24 mouse cellular contexts compared by ENCODE assay signal in the genomic region with DNA sequence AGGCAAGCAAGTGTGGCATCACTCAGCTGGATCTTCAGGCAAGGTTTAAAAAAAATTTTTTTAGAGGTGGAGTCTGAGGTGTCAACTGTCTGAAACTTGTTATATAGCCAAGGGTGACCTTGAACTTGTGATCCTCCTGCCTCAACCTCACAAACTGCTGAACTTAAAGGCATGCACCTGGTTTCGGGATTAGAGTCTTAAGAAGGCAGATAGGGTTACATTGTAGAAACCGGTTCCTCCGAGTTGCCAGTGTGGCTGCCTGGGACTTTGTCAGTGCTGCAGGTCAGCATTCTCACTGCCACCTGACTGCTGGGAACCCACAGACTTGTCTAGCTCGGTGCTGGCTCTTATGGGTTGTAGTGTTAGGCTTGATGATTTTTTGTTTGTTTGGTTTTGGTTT. TPM values are rescaled to one million over a fixed set of nuclear protein-coding genes. Genes with fewer than 3 reads are reported as not detected.
A peak's percentile ranks its signal among the peaks of the same experiment; 100 is the strongest.
DNase-seq lines count a peak whose midpoint lies in the region; ATAC-seq lines count a peak whose summit lies in the region.
"Had no signal": no experiment of that assay in that cellular context is flagged by ENCODE, and none has a peak within 500 bp of the region (broad histone marks: within the 10 kb centered on the region; RNA-seq: fewer than 3 reads in every experiment).

No protein-coding gene starts in this region.

- no peak overlapping the region for H3K4me3 ChIP-seq in embryonic facial prominence, embryonic 11.5 days (ENCODE audit: low read depth, low read length)
- H3K4me3 ChIP-seq in embryonic facial prominence, embryonic 10.5 days = no peak overlapping the region
- no peak overlapping the region for H3K4me3 ChIP-seq in midbrain, embryonic 11.5 days (ENCODE audit: low read depth, low read length)
- no peak overlapping the region for H3K4me3 ChIP-seq in midbrain, embryonic 10.5 days
- no peak overlapping the region for H3K4me3 ChIP-seq in ES-E14 (ENCODE audit: insufficient read depth in 1 of 2, low read depth in 1 of 2, low read length in 2 of 2, poor library complexity in 1 of 2, severe bottlenecking in 1 of 2)
- H3K4me3 ChIP-seq in embryonic facial prominence, embryonic 14.5 days (ENCODE audit: low read depth, low read length) = no peak overlapping the region
- H3K4me3 ChIP-seq: embryonic facial prominence, embryonic 13.5 days; forebrain, embryonic 13.5 days; forebrain, embryonic 15.5 days had no signal

- in situ Hi-C loops in ES-E14 (cut with MboI; ENCODE audit: low sequenced_read_pairs in 2 of 2, unreplicated experiment in 2 of 2) = no loop called here

- peak; percentile 35 for DNase-seq in embryonic facial prominence, embryonic 11.5 days (ENCODE audit: low spot score)
- no peak for DNase-seq in embryonic facial prominence, embryonic 10.5 days (ENCODE audit: low spot score)
- peak; percentile 61 for DNase-seq in midbrain, embryonic 11.5 days (ENCODE audit: low spot score, missing footprints)
- DNase-seq in midbrain, embryonic 10.5 days (ENCODE audit: low spot score) = no peak
- no peak for DNase-seq in ES-E14 (ENCODE audit: low read depth, low spot score)
- DNase-seq in embryonic facial prominence, embryonic 14.5 days (ENCODE audit: low spot score) = peak; percentile 52
- no peak for DNase-seq in spleen, adult 12 weeks (ENCODE audit: low spot score)
- DNase-seq in cerebellum, adult 11 months = no peak
- DNase-seq: adrenal gland, adult 8-10 months; adrenal gland, postnatal 14 days; adrenal gland, postnatal 36 days; cerebellum, adult 18-20 months; cerebellum, adult 8-10 months; cerebellum, adult 9-11 months; cerebellum, postnatal 14 days; cerebellum, postnatal 36 days; embryo, embryonic 11 days; forebrain, postnatal 0 days had no signal

- H3K4me2 ChIP-seq in embryonic facial prominence, embryonic 11.5 days (ENCODE audit: low read depth, low read length) = no peak overlapping the region
- no peak overlapping the region for H3K4me2 ChIP-seq in midbrain, embryonic 11.5 days
- H3K4me2 ChIP-seq in embryonic facial prominence, embryonic 14.5 days (ENCODE audit: low read depth, low read length) = no peak overlapping the region
- H3K4me2 ChIP-seq: embryonic facial prominence, embryonic 13.5 days; forebrain, embryonic 13.5 days; forebrain, embryonic 15.5 days had no signal

- 0 out of 2 replicates have a peak, but pooled peaks cover 2% of the 10 kb centered on the region for H3K4me1 ChIP-seq in embryonic facial prominence, embryonic 11.5 days (ENCODE audit: control insufficient read depth, insufficient read depth, low read length)
- peaks cover 19% of the 10 kb centered on the region for H3K4me1 ChIP-seq in embryonic facial prominence, embryonic 10.5 days
- peaks cover 7% of the 10 kb centered on the region for H3K4me1 ChIP-seq in midbrain, embryonic 11.5 days (ENCODE audit: control insufficient read depth, insufficient read depth, low read length)
- peaks cover 12% of the 10 kb centered on the region for H3K4me1 ChIP-seq in midbrain, embryonic 10.5 days
- peaks cover 0 to 18% of the 10 kb centered on the region in 2 experiments for H3K4me1 ChIP-seq in ES-E14 (ENCODE audit: control insufficient read depth in 2 of 2, insufficient read depth in 2 of 2, low read length in 2 of 2, poor library complexity in 1 of 2)
- H3K4me1 ChIP-seq in embryonic facial prominence, embryonic 14.5 days (ENCODE audit: control insufficient read depth, insufficient read depth, low read length) = 0 out of 2 replicates have a peak, but pooled peaks cover 3% of the 10 kb centered on the region

- no peak for ATAC-seq in embryonic facial prominence, embryonic 11.5 days (replicated peaks; ENCODE audit: insufficient number of reproducible peaks, low FRiP score, low TSS enrichment, low read depth)
- ATAC-seq in midbrain, embryonic 11.5 days (ENCODE audit: low FRiP score) = no peak
- peak; percentile 44; the same call in 1 of the 2 replicates for ATAC-seq in embryonic facial prominence, embryonic 14.5 days (ENCODE audit: low read depth)
- ATAC-seq: activated CD4-positive, CD25-positive, alpha-beta regulatory T cell, adult 4 months; forebrain, embryonic 13.5 days; forebrain, embryonic 15.5 days; forebrain, postnatal 0 days had no signal

- no peak overlapping the region for H3K9ac ChIP-seq in embryonic facial prominence, embryonic 11.5 days (replicated peaks; ENCODE audit: low read length)
- H3K9ac ChIP-seq in midbrain, embryonic 11.5 days (ENCODE audit: low read length) = no peak overlapping the region
- no peak overlapping the region for H3K9ac ChIP-seq in ES-E14 (ENCODE audit: insufficient read depth, low read depth, low read length, poor library complexity, severe bottlenecking)
- no peak overlapping the region for H3K9ac ChIP-seq in embryonic facial prominence, embryonic 14.5 days (ENCODE audit: low read depth, low read length)
- H3K9ac ChIP-seq: embryonic facial prominence, embryonic 13.5 days; forebrain, embryonic 13.5 days; forebrain, embryonic 15.5 days; forebrain, postnatal 0 days had no signal

- no peaks in the 10 kb centered on the region for H3K27me3 ChIP-seq in embryonic facial prominence, embryonic 11.5 days (ENCODE audit: control insufficient read depth, insufficient read depth, low read length)
- no peaks in the 10 kb centered on the region for H3K27me3 ChIP-seq in embryonic facial prominence, embryonic 10.5 days (replicated peaks; ENCODE audit: low read depth, poor library complexity, severe bottlenecking)
- H3K27me3 ChIP-seq in midbrain, embryonic 11.5 days (ENCODE audit: control insufficient read depth, insufficient read depth, low read length) = no peaks in the 10 kb centered on the region
- H3K27me3 ChIP-seq in midbrain, embryonic 10.5 days (ENCODE audit: low read depth, poor library complexity, severe bottlenecking) = no peaks in the 10 kb centered on the region
- no peaks in the 10 kb centered on the region for H3K27me3 ChIP-seq in embryonic facial prominence, embryonic 14.5 days (replicated peaks; ENCODE audit: control insufficient read depth, insufficient read depth, low read length)
- H3K27me3 ChIP-seq: embryonic facial prominence, embryonic 13.5 days; forebrain, embryonic 13.5 days; forebrain, embryonic 15.5 days had no signal

- WGBS in embryonic facial prominence, embryonic 11.5 days = 42% methylated on average over 4 of the region's 4 CpGs
- 55% methylated on average over 4 of the region's 4 CpGs for WGBS in embryonic facial prominence, embryonic 10.5 days
- WGBS in midbrain, embryonic 11.5 days = 70% methylated on average over 4 of the region's 4 CpGs
- 65% methylated on average over 4 of the region's 4 CpGs for WGBS in midbrain, embryonic 10.5 days
- WGBS in embryonic facial prominence, embryonic 14.5 days = 29% methylated on average over 4 of the region's 4 CpGs

- H3K9me3 ChIP-seq in embryonic facial prominence, embryonic 11.5 days (replicated peaks; ENCODE audit: control insufficient read depth, low read length) = no peaks in the 10 kb centered on the region
- H3K9me3 ChIP-seq in embryonic facial prominence, embryonic 10.5 days = no peaks in the 10 kb centered on the region
- H3K9me3 ChIP-seq in midbrain, embryonic 11.5 days (ENCODE audit: control insufficient read depth, low read length) = no peaks in the 10 kb centered on the region
- no peaks in the 10 kb centered on the region for H3K9me3 ChIP-seq in midbrain, embryonic 10.5 days (replicated peaks)
- no peaks in the 10 kb centered on the region for H3K9me3 ChIP-seq in ES-E14 (ENCODE audit: control insufficient read depth, insufficient read depth, low read depth, low read length)
- no peaks in the 10 kb centered on the region for H3K9me3 ChIP-seq in embryonic facial prominence, embryonic 14.5 days (ENCODE audit: control insufficient read depth, low read length)
- H3K9me3 ChIP-seq: embryonic facial prominence, embryonic 13.5 days; forebrain, embryonic 13.5 days; forebrain, embryonic 15.5 days had no signal

- H3K36me3 ChIP-seq in embryonic facial prominence, embryonic 11.5 days (replicated peaks; ENCODE audit: control insufficient read depth, insufficient read depth, low read depth, low read length) = no peaks in the 10 kb centered on the region; the same call in 1 of the 2 replicates
- peaks cover 34% of the 10 kb centered on the region for H3K36me3 ChIP-seq in embryonic facial prominence, embryonic 10.5 days (replicated peaks)
- H3K36me3 ChIP-seq in midbrain, embryonic 11.5 days (ENCODE audit: control insufficient read depth, insufficient read depth, low read length) = peaks cover 2% of the 10 kb centered on the region; the same call in 1 of the 2 replicates
- H3K36me3 ChIP-seq in midbrain, embryonic 10.5 days = peaks cover 37% of the 10 kb centered on the region
- H3K36me3 ChIP-seq in ES-E14 (ENCODE audit: control insufficient read depth, insufficient read depth, low read length, poor library complexity, severe bottlenecking) = peaks cover 14% of the 10 kb centered on the region
- peaks cover 23% of the 10 kb centered on the region for H3K36me3 ChIP-seq in embryonic facial prominence, embryonic 14.5 days (ENCODE audit: control insufficient read depth, insufficient read depth, low read length)

- H3K27ac ChIP-seq in embryonic facial prominence, embryonic 11.5 days (replicated peaks; ENCODE audit: low read depth, low read length) = no peak overlapping the region
- H3K27ac ChIP-seq in embryonic facial prominence, embryonic 10.5 days (replicated peaks) = no peak overlapping the region
- no peak overlapping the region for H3K27ac ChIP-seq in midbrain, embryonic 11.5 days (ENCODE audit: low read depth, low read length)
- H3K27ac ChIP-seq in midbrain, embryonic 10.5 days (replicated peaks) = no peak overlapping the region
- H3K27ac ChIP-seq in ES-E14 (ENCODE audit: insufficient read depth, low read depth, low read length, poor library complexity, severe bottlenecking) = 0 out of 2 replicates have a peak overlapping the region, but pooled peaks have one; percentile 46
- no peak overlapping the region for H3K27ac ChIP-seq in embryonic facial prominence, embryonic 14.5 days (replicated peaks; ENCODE audit: low read depth, low read length)
- H3K27ac ChIP-seq: embryonic facial prominence, embryonic 13.5 days; forebrain, embryonic 13.5 days; forebrain, embryonic 15.5 days had no signal

RNA-seq across cellular contexts. Expression of gene Clcn2, which starts 5.7 kb away (rescaled TPM):
- polyA plus RNA-seq in embryonic facial prominence, embryonic 11.5 days (2014; fragmentation: Nextera tagmentation; extraction: Ambion mirVana) = 13.0 and 14.8 TPM in 2 replicates
- polyA plus RNA-seq in embryonic facial prominence, embryonic 10.5 days (2016; fragmentation: Nextera tagmentation; extraction: Ambion mirVana) = 13.9 and 15.9 TPM in 2 replicates
- polyA plus RNA-seq in midbrain, embryonic 11.5 days (2014; fragmentation: Nextera tagmentation; extraction: Ambion mirVana) = 15.1 and 16.0 TPM in 2 replicates
- 12.8 and 16.8 TPM in 2 replicates for polyA plus RNA-seq in midbrain, embryonic 10.5 days (2016; fragmentation: Nextera tagmentation; extraction: Ambion mirVana)
- total RNA-seq in ES-E14 (2012; rRNA removed) = 38.2 and 104 TPM in 2 replicates
- polyA plus RNA-seq in embryonic facial prominence, embryonic 14.5 days (2014; fragmentation: Nextera tagmentation; extraction: Ambion mirVana) = 11.9 and 13.3 TPM in 2 replicates

RNA-seq across cellular contexts. Expression of gene Polr2h, which starts 5.8 kb away (rescaled TPM):
- 120 and 124 TPM in 2 replicates for polyA plus RNA-seq in embryonic facial prominence, embryonic 11.5 days (2014; fragmentation: Nextera tagmentation; extraction: Ambion mirVana)
- polyA plus RNA-seq in embryonic facial prominence, embryonic 10.5 days (2016; fragmentation: Nextera tagmentation; extraction: Ambion mirVana) = 151 and 153 TPM in 2 replicates
- 104 and 119 TPM in 2 replicates for polyA plus RNA-seq in midbrain, embryonic 11.5 days (2014; fragmentation: Nextera tagmentation; extraction: Ambion mirVana)
- 136 and 148 TPM in 2 replicates for polyA plus RNA-seq in midbrain, embryonic 10.5 days (2016; fragmentation: Nextera tagmentation; extraction: Ambion mirVana)
- 125 and 134 TPM in 2 replicates for total RNA-seq in ES-E14 (2012; rRNA removed)
- 107 and 115 TPM in 2 replicates for polyA plus RNA-seq in embryonic facial prominence, embryonic 14.5 days (2014; fragmentation: Nextera tagmentation; extraction: Ambion mirVana)

RNA-seq across cellular contexts. Expression of gene Chrd, which starts 9.7 kb away (rescaled TPM):
- polyA plus RNA-seq in embryonic facial prominence, embryonic 11.5 days (2014; fragmentation: Nextera tagmentation; extraction: Ambion mirVana) = 1.5 and 1.7 TPM in 2 replicates
- 1.3 and 1.4 TPM in 2 replicates for polyA plus RNA-seq in embryonic facial prominence, embryonic 10.5 days (2016; fragmentation: Nextera tagmentation; extraction: Ambion mirVana)
- 2.6 and 2.7 TPM in 2 replicates for polyA plus RNA-seq in midbrain, embryonic 11.5 days (2014; fragmentation: Nextera tagmentation; extraction: Ambion mirVana)
- 1.5 and 2.0 TPM in 2 replicates for polyA plus RNA-seq in midbrain, embryonic 10.5 days (2016; fragmentation: Nextera tagmentation; extraction: Ambion mirVana)
- total RNA-seq in ES-E14 (2012; rRNA removed) = 3.7 and 9.6 TPM in 2 replicates
- 9.1 and 11.7 TPM in 2 replicates for polyA plus RNA-seq in embryonic facial prominence, embryonic 14.5 days (2014; fragmentation: Nextera tagmentation; extraction: Ambion mirVana)
- total RNA-seq: common myeloid progenitor, adult 5-6 weeks; MEL had no signal
- polyA plus RNA-seq: activated CD4-positive, CD25-positive, alpha-beta regulatory T cell, adult 4 months had no signal

RNA-seq across cellular contexts. Expression of gene Thpo, which starts 11.1 kb away (rescaled TPM):
- polyA plus RNA-seq in embryonic facial prominence, embryonic 11.5 days (2014; fragmentation: Nextera tagmentation; extraction: Ambion mirVana) = 0.48 TPM in 1 of 2 replicates, not detected in the other
- 0.44 and 0.72 TPM in 2 replicates for polyA plus RNA-seq in embryonic facial prominence, embryonic 10.5 days (2016; fragmentation: Nextera tagmentation; extraction: Ambion mirVana)
- 0.37 and 0.71 TPM in 2 replicates for polyA plus RNA-seq in midbrain, embryonic 11.5 days (2014; fragmentation: Nextera tagmentation; extraction: Ambion mirVana)
- polyA plus RNA-seq in midbrain, embryonic 10.5 days (2016; fragmentation: Nextera tagmentation; extraction: Ambion mirVana) = 0.37 and 0.56 TPM in 2 replicates
- 0.18 and 1.2 TPM in 2 replicates for total RNA-seq in ES-E14 (2012; rRNA removed)
- polyA plus RNA-seq in embryonic facial prominence, embryonic 14.5 days (2014; fragmentation: Nextera tagmentation; extraction: Ambion mirVana) = 0.54 and 0.89 TPM in 2 replicates
- total RNA-seq: common myeloid progenitor, adult 5-6 weeks; MEL had no signal

RNA-seq across cellular contexts. Expression of gene Fam131a, which starts 30.2 kb away (rescaled TPM):
- 3.9 and 4.4 TPM in 2 replicates for polyA plus RNA-seq in embryonic facial prominence, embryonic 11.5 days (2014; fragmentation: Nextera tagmentation; extraction: Ambion mirVana)
- polyA plus RNA-seq in embryonic facial prominence, embryonic 10.5 days (2016; fragmentation: Nextera tagmentation; extraction: Ambion mirVana) = 2.9 and 4.8 TPM in 2 replicates
- 8.8 and 12.5 TPM in 2 replicates for polyA plus RNA-seq in midbrain, embryonic 11.5 days (2014; fragmentation: Nextera tagmentation; extraction: Ambion mirVana)
- polyA plus RNA-seq in midbrain, embryonic 10.5 days (2016; fragmentation: Nextera tagmentation; extraction: Ambion mirVana) = 8.8 and 11.3 TPM in 2 replicates
- 1.9 and 2.6 TPM in 2 replicates for total RNA-seq in ES-E14 (2012; rRNA removed)
- polyA plus RNA-seq in embryonic facial prominence, embryonic 14.5 days (2014; fragmentation: Nextera tagmentation; extraction: Ambion mirVana) = 10.9 and 11.2 TPM in 2 replicates
- total RNA-seq: common myeloid progenitor, adult 5-6 weeks; MEL had no signal

Comparison
In these comparisons a context has a peak if more than half of its experiments do, and no peak if none do; other contexts are left out.
1. DNase-seq: peak in embryonic facial prominence, embryonic 11.5 days (single experiment), midbrain, embryonic 11.5 days (single experiment) and embryonic facial prominence, embryonic 14.5 days (single experiment); none in embryonic facial prominence, embryonic 10.5 days (single experiment), midbrain, embryonic 10.5 days (single experiment), ES-E14 (single experiment), spleen, adult 12 weeks (single experiment) and cerebellum, adult 11 months (single experiment).